Mouse (Mus musculus) lung, embryonic 15.5 days (tissue): ENCODE data around the gene Tmem198. TPM values are rescaled to one million over a fixed set of nuclear protein-coding genes. Genes with fewer than 3 reads are reported as not detected.
A peak's percentile ranks its signal among the peaks of the same experiment; 100 is the strongest.

Experiments used
- ATAC-seq: fragments of 200-750 bp; cut with Nextera tagmentation; 2 replicates; pipeline ENCODE4 v1.8.0; 2017; ENCODE audit warnings: moderate number of reproducible peaks, borderline replicate concordance; ENCODE audit not compliant: low FRiP score, low TSS enrichment; ENCODE audit errors: extremely low read depth
- H3K27ac ChIP-seq: fragments of 300-500 bp; sonication (generic); 2 replicates; pipeline ENCODE4 v1.5.1; 2015; ENCODE audit warnings: moderate library complexity, mild to moderate bottlenecking, inconsistent platforms
- H3K27me3 ChIP-seq: fragments of 300-500 bp; sonication (generic); 2 replicates; pipeline ENCODE4 v1.6.1; 2015; ENCODE audit warnings: inconsistent platforms
- H3K36me3 ChIP-seq: fragments of 300-500 bp; sonication (generic); 2 replicates; pipeline ENCODE4 v1.6.1; 2015; ENCODE audit warnings: inconsistent platforms
- H3K4me1 ChIP-seq: fragments of 300-500 bp; sonication (generic); 2 replicates; pipeline ENCODE4 v1.6.1; 2015; ENCODE audit warnings: inconsistent platforms
- H3K4me2 ChIP-seq: fragments of 300-500 bp; sonication (generic); 2 replicates; pipeline ENCODE4 v1.6.1; 2015; ENCODE audit warnings: inconsistent platforms, mild to moderate bottlenecking, moderate library complexity
- H3K4me3 ChIP-seq: fragments of 300-500 bp; sonication (generic); 2 replicates; pipeline ENCODE4 v1.5.1; 2015; ENCODE audit warnings: mild to moderate bottlenecking, inconsistent platforms
- H3K9ac ChIP-seq: fragments of 300-500 bp; sonication (generic); 2 replicates; pipeline ENCODE4 v1.6.1; 2015; ENCODE audit warnings: inconsistent platforms
- H3K9me3 ChIP-seq: fragments of 300-500 bp; sonication (generic); 2 replicates; pipeline ENCODE4 v1.6.1; 2016; ENCODE audit warnings: inconsistent platforms
- WGBS: fragments of 180-500 bp; shearing (Covaris S2); methylation state at CpG from one replicate; pipeline ENCODE4 v1.1.7; 2015; 5-methylcytosine and 5-hydroxymethylcytosine counted together
- polyA plus RNA-seq: library from polyadenylated mRNA; unstranded; fragments of >200 nt; fragmentation: Nextera tagmentation; extraction: Ambion mirVana; gene quantifications from 2 replicates; pipeline ENCODE4 v1.2.1, GENCODE M21; 2015

The Tmem198 gene
- polyA plus RNA-seq, 1 experiment from 2014 or later, result 0.82 TPM

DNA sequence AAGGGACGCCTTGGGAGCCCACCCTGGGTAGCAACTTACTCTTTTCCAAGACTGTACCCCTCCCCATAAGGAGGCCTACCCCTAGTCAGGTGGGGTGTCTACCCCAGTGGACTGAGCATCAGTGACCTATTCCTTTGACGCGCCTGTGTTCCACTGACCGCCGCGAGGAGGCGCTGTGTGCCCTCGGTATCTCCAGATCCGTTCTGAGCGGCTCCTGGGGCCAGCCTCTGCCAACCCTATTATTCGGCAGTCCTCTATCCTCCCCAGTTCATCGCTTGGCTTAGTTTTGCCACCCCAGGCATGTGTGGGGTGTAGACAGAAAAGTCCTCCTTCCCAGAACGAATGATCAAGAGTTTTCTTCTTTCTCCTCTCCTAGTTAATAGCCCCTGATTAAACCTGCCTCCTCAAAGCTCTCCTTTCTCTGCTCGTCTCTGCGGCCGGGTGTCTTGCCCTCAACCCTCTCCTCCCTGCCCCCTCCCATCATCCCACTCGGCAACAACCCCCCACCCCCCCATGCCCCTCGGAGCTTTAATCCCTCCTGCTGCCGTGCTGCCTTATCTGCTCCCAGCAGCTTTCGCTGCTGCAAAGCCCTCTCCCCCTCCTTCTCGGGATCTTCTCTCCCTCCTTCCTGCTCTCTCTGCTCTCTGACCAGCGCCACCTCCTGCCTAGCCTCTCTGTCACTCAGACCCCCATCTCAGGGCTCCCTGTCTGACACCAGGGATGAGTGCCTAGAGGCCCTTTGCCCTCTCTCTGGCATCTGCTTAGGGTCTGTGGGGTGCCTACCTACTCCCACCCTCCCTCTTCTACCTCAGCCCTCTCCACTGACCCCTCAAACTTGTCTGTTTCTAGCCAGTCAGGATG is 33.4 kb upstream of the Tmem198 start:
- peaks cover 64% of the 10 kb centered on the region for H3K27me3 ChIP-seq
- peak overlapping the region; percentile 43 for H3K4me2 ChIP-seq
- peak overlapping the region; percentile 9; the same call in 1 of the 2 replicates for H3K4me3 ChIP-seq
- H3K4me1 ChIP-seq, result peaks cover 79% of the 10 kb centered on the region
- H3K36me3 ChIP-seq, result no peaks in the 10 kb centered on the region
- ATAC-seq, result peak; percentile 12; the same call in 1 of the 2 replicates
- H3K9me3 ChIP-seq, result no peaks in the 10 kb centered on the region
- peak overlapping the region; percentile 18; the same call in 1 of the 2 replicates for H3K27ac ChIP-seq
- WGBS, result 1% methylated on average over 22 of the region's 22 CpGs
- no peak overlapping the region for H3K9ac ChIP-seq

DNA sequence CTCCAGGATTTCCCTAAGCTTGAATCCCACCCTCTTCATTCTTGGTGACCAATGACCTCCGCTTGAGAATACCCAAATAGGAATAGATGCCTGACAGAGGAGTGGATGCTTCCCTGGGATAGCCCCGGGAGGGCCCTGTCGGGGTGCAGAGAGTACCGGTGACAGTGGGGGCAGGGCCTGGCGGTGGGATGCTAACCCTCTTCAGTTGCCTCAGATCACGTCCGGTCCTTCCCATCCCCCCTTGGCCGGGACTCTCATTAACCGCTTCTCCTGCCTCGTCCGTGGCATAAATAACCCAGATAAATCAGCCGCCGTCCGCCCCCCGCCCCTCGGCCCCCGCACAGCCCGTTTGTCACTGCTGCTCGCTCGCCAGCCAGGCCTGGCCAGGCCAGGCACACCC is 32.7 kb upstream of the Tmem198 start:
- peaks cover 82% of the 10 kb centered on the region for H3K4me1 ChIP-seq
- H3K27ac ChIP-seq, result peak overlapping the region; percentile 18; the same call in 1 of the 2 replicates
- H3K4me3 ChIP-seq, result no peak overlapping the region
- H3K36me3 ChIP-seq, result no peaks in the 10 kb centered on the region
- H3K9ac ChIP-seq, result no peak overlapping the region
- no peaks in the 10 kb centered on the region for H3K9me3 ChIP-seq
- 3% methylated on average over 19 of the region's 20 CpGs for WGBS
- ATAC-seq, result no peak
- peak overlapping the region; percentile 43; the same call in 1 of the 2 replicates for H3K4me2 ChIP-seq
- H3K27me3 ChIP-seq, result peaks cover 71% of the 10 kb centered on the region

DNA sequence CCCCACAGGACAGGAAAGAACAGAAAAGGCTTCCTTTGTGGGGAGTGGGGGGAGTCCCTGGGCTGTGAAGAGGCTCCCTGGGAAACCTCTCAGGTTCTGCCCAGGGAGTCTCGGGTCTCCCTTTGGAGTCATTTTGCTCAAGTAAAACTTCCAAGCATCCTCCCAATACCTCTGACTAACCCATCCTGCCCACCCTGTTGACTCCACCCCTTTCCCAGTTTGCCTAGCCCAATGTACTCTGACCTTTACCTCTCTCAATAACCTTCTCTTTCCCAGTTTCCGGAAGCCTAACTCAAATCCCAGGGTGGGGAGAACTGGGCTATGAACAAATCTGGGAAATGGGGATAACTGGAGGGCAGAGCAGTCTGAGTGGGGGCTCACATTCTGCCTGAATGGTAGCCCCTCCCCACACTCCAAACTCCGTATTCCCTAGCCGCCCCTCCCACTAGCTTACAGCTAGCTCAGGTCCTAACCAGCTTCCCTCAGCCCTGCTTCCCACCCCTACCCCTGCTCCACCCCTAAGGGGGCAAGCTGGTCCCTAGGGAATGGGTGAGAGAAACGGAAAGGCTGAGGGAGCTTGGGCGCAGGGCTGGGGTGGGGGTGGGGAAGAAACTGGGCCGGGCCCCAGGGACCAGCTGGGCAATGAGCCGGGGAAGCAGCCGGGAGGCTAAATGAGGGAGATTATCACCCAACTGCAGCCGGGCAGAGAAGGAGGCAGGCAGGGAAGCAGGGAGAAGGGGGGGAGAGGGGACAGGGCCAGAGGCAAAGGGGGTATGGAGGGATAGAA is 31.9 kb upstream of the Tmem198 start:
- Histone ChIP-seq H3K27ac (no peak overlapping the region), H3K4me2 (peak overlapping the region; percentile 4; the same call in 1 of the 2 replicates), H3K4me3 (no peak overlapping the region), H3K9ac (no peak overlapping the region), H3K9me3 (no peaks in the 10 kb centered on the region), H3K27me3 (peaks cover 79% of the 10 kb centered on the region), H3K4me1 (peaks cover 77% of the 10 kb centered on the region), H3K36me3 (no peaks in the 10 kb centered on the region)
- ATAC-seq, result no peak
- 4% methylated on average over 10 of the region's 10 CpGs for WGBS

DNA sequence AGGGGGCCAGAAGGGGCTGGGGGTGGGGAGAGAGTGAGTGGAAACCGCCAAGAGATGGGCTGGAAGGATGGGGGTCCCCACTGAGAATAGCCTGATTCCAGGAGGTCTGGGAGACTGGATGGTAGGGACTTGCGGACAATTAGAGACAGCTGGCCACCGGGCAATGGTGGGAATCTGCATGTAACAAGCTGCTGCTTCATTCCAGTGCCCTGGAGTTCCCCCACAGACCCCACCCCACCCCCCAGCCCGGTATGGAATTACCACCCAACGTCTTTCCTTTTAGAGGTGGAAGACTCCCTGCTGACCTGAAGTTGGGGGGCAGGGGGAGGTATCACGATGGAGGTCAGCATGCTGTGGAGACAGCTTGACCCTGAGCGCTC is 31.3 kb upstream of the Tmem198 start:
- 6% methylated on average over 7 of the region's 7 CpGs for WGBS
- no peak for ATAC-seq
- H3K4me1 ChIP-seq, result peaks cover 71% of the 10 kb centered on the region
- H3K9me3 ChIP-seq, result no peaks in the 10 kb centered on the region
- no peaks in the 10 kb centered on the region for H3K36me3 ChIP-seq
- H3K4me2 ChIP-seq, result peak overlapping the region; percentile 13; the same call in 1 of the 2 replicates
- H3K4me3 ChIP-seq, result no peak overlapping the region
- no peak overlapping the region for H3K27ac ChIP-seq
- peaks cover 85% of the 10 kb centered on the region for H3K27me3 ChIP-seq
- no peak overlapping the region for H3K9ac ChIP-seq

DNA sequence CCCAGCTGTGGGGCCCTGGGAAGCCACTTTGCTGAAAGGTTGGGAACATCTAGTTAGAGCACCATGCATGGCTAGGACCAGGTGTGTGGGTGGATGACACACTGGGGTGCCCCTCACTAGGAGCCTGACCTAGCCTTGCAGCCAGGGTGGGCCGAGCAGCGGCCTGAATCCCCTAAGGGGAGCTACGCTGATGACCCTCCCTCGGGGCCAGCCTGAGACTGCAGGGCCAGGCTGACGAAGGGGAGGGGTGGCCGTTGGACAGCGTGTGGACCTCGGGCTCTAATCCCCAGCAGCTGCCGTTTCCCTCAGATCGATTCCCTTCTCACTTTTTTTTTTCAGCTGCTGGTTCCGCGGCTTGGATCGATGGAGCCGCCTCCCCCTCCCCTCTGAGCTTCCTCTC is 30.4 kb upstream of the Tmem198 start:
- no peaks in the 10 kb centered on the region for H3K9me3 ChIP-seq
- peaks cover 93% of the 10 kb centered on the region for H3K27me3 ChIP-seq
- no peak overlapping the region for H3K27ac ChIP-seq
- H3K36me3 ChIP-seq, result no peaks in the 10 kb centered on the region
- 8% methylated on average over 14 of the region's 14 CpGs for WGBS
- peaks cover 68% of the 10 kb centered on the region for H3K4me1 ChIP-seq
- no peak for ATAC-seq
- no peak overlapping the region for H3K9ac ChIP-seq
- no peak overlapping the region for H3K4me3 ChIP-seq
- no peak overlapping the region for H3K4me2 ChIP-seq

DNA sequence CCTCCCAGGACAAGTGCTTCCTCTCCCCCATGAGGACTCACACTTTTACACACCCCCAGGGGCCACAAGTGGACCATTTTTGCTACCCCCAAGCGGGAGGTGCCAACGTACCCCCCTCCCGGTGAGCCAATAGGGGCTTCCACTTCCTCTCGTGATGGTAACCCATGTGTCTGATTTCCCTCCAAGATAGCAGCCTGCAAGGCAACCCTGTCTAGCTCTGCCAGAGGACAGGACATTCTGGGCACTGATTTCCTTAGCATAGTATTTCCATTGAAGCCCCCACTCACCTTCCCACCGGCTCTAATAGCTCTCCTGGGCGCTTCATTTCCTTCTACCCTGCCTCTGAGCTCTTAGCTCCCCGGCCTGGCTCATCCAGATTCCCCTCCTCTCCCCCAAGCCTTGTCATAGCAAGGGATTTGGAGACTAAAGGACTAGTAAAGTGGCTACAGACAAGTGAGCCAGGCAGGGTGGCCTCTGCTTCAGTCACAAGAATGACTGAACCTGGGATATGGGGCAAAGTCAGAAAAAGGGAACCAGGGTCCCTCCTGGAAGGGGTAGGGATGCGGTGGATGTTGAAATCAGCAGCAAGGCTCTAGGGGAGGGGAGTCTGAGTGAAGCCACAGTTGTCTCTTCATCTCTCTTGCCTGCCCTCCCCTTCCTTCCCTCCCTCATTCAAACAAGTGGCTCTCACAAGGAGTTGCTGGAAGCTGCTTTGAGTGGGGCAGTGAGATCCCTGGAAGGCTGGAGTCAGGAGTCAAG is 29.8 kb upstream of the Tmem198 start:
- peaks cover 96% of the 10 kb centered on the region for H3K27me3 ChIP-seq
- H3K36me3 ChIP-seq, result no peaks in the 10 kb centered on the region
- 0 out of 2 replicates have a peak overlapping the region, but pooled peaks have one; percentile 52 for H3K4me2 ChIP-seq
- peaks cover 65% of the 10 kb centered on the region for H3K4me1 ChIP-seq
- no peak overlapping the region for H3K9ac ChIP-seq
- no peak overlapping the region for H3K27ac ChIP-seq
- H3K4me3 ChIP-seq, result no peak overlapping the region
- no peaks in the 10 kb centered on the region for H3K9me3 ChIP-seq
- ATAC-seq, result no peak
- 5% methylated on average over 8 of the region's 8 CpGs for WGBS

DNA sequence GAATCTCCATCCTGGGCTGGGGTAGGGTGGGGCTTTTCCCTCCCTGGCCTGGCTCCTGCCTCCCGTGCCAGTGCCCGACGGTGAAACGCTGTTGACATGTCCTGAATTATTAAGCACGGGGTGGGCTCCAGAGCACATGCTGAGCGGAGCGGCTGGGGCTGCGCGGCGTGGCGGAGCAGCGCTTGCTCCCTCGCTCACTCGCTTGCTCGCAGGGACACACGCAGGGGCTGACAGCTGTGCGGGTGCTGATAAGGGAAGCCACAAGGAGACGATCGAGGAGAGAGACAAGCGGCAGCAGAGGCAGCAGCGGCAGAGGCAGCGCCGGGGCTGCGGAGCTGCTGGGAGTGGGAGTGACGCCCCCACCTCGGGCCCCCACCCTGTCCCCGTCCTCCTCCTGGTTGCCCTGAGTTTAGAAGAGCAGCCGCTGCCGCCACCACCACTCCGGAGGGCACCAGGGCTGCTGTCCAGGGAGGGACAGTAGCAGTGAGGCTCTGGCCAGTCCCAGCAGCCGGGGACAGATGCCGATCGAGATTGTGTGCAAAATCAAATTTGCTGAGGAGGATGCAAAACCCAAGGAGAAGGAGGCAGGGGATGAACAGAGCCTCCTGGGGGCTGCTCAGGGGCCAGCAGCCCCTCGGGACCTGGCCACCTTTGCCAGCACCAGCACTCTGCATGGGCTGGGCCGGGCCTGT is 28.9 kb upstream of the Tmem198 start, which contains the start of gene Asic4:
Gene Asic4 (plus strand): TSS at position 123 of the 692 bp plus-strand sequence.
- peak; percentile 7; the same call in 1 of the 2 replicates for ATAC-seq
- Histone ChIP-seq H3K27ac (no peak within 1 kb of the TSS), H3K4me2 (peak within 1 kb of the TSS; percentile 52), H3K4me3 (peak within 1 kb of the TSS; percentile 15), H3K9ac (no peak within 1 kb of the TSS; the same call in 1 of the 2 replicates), H3K9me3 (no peaks in the 10 kb centered on the region), H3K36me3 (no peaks in the 10 kb centered on the region), H3K4me1 (peaks cover 56% of the 10 kb centered on the region), H3K27me3 (peaks cover 92% of the 10 kb centered on the region)
- 2% methylated on average over 35 of the region's 35 CpGs for WGBS

DNA sequence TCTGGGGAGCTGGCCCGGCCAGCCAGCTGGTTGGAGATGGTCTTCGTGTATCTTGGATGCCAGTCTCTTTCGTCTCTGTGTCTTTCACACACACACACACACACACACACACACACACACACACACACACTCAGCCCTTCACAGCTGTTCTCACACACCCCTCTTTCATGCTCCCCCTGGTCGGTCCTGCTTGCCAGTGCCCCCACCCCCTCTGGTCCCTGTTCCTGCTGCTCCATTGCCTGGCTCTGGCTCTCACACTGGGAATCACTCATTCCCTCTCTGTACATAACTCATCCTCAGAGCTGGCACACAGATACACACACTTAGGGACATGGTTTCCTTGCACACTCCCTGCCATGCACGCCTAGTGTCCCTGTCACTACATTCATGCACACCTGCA is 27.4 kb upstream of the Tmem198 start:
- Histone ChIP-seq H3K4me2 (no peak overlapping the region), H3K27ac (no peak overlapping the region), H3K9ac (no peak overlapping the region), H3K4me3 (no peak overlapping the region), H3K9me3 (no peaks in the 10 kb centered on the region), H3K27me3 (peaks cover 89% of the 10 kb centered on the region), H3K4me1 (peaks cover 42% of the 10 kb centered on the region), H3K36me3 (no peaks in the 10 kb centered on the region)
- ATAC-seq, result no peak
- WGBS, result 55% methylated on average over 5 of the region's 5 CpGs

DNA sequence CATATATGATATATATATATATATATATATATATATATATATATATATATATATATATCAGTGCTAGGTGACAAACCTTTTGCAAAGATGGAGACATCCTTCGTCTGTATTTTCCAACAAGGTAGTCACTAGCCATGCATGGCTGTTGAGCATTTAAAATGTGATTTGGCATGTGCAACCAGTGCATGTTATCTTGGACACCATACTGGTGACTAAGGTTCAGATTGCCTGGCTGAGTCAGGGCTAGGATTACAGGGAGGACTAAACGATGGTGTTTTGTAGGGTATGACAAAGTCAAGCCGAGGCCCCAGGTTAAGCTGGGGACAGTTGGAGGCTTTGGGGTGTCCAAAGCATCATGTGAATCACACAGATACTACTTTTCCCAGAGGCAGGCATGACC is 23.9 kb upstream of the Tmem198 start:
- ATAC-seq, result no peak
- H3K27me3 ChIP-seq, result peaks cover 85% of the 10 kb centered on the region
- 68% methylated on average over 3 of the region's 3 CpGs for WGBS
- H3K4me3 ChIP-seq, result no peak overlapping the region
- H3K4me2 ChIP-seq, result no peak overlapping the region
- H3K27ac ChIP-seq, result no peak overlapping the region
- H3K36me3 ChIP-seq, result no peaks in the 10 kb centered on the region
- H3K4me1 ChIP-seq, result peaks cover 31% of the 10 kb centered on the region
- H3K9ac ChIP-seq, result no peak overlapping the region
- H3K9me3 ChIP-seq, result no peaks in the 10 kb centered on the region

DNA sequence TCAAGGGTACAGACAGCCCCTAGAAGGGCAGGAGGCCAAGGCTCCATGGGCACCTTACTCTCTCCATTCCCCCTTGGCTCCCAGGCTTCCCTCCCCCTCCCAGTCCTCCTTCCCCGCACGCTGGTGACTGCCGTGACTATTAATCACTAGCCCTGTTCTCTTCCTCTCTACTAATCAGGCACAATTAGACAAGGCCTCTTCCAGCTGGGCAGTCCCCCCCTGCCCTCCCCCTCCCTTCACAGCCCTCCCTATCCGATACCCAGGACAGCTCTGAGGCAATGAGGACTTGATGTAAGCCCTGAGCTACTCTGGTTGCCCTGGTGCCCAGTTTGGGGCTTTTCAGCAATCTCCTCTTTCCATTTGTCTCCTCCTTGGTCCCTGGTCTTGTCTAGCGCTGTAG is 23.4 kb upstream of the Tmem198 start:
- Histone ChIP-seq H3K4me1 (peaks cover 26% of the 10 kb centered on the region), H3K27ac (no peak overlapping the region), H3K4me3 (no peak overlapping the region), H3K36me3 (no peaks in the 10 kb centered on the region), H3K27me3 (peaks cover 80% of the 10 kb centered on the region), H3K9ac (no peak overlapping the region), H3K4me2 (no peak overlapping the region), H3K9me3 (no peaks in the 10 kb centered on the region)
- no peak for ATAC-seq
- 38% methylated on average over 5 of the region's 5 CpGs for WGBS
